Mouse (Mus musculus) myocyte (in vitro differentiated cells): ENCODE data around the gene Cplx3. TPM values are rescaled to one million over a fixed set of nuclear protein-coding genes. Genes with fewer than 3 reads are reported as not detected.

Experiments
- H3K27me3 ChIP-seq: one replicate; pipeline ENCODE4 v1.6.1; 2011; ENCODE audit not compliant: control insufficient read depth, insufficient read depth, insufficient read length
- H3K36me3 ChIP-seq: one replicate; pipeline ENCODE4 v1.6.1; 2011; ENCODE audit not compliant: control insufficient read depth, insufficient read depth
- H3K4me2 ChIP-seq: one replicate; pipeline ENCODE4 v1.6.1; 2011; ENCODE audit warnings: low read depth, control low read depth
- H3K4me3 ChIP-seq: one replicate; pipeline ENCODE4 v1.5.1; 2011; ENCODE audit warnings: mild to moderate bottlenecking, control low read depth, moderate library complexity
- H3K79me2 ChIP-seq: one replicate; pipeline ENCODE4 v1.6.1; 2011; ENCODE audit not compliant: control insufficient read depth, insufficient read depth
- H3ac ChIP-seq: one replicate; pipeline ENCODE4 v1.6.1; 2011; ENCODE audit not compliant: control insufficient read depth, insufficient read length
- CEBPB ChIP-seq: IDR thresholded peaks from 2 replicates; pipeline ENCODE4 v1.6.1; 2011; ENCODE audit warnings: mild to moderate bottlenecking, moderate library complexity; ENCODE audit not compliant: poor library complexity, insufficient read depth, severe bottlenecking
- E2F4 ChIP-seq: IDR thresholded peaks from one replicate; pipeline ENCODE4 v1.6.1; 2011; ENCODE audit warnings: mild to moderate bottlenecking, control low read depth, moderate library complexity; ENCODE audit not compliant: insufficient read depth
- MAX ChIP-seq: IDR thresholded peaks from one replicate; pipeline ENCODE4 v1.6.1; 2011; ENCODE audit warnings: low read depth, mild to moderate bottlenecking, control low read depth
- MYOD1 ChIP-seq, 3 experiments: IDR thresholded peaks; one replicate each; pipeline ENCODE4 v1.6.1; 2011; ENCODE audit warnings: control low read depth in 2 of 3, low read depth in 2 of 3, mild to moderate bottlenecking in 2 of 3, moderate library complexity in 1 of 3; ENCODE audit not compliant: insufficient read length in 2 of 3, control insufficient read depth in 1 of 3
- MYOG ChIP-seq, 3 experiments: IDR thresholded peaks; one replicate each; pipeline ENCODE4 v1.6.1; 2011; ENCODE audit warnings: control low read depth in 2 of 3, low read depth in 2 of 3, mild to moderate bottlenecking in 2 of 3; ENCODE audit not compliant: insufficient read length in 2 of 3, control insufficient read depth in 1 of 3, insufficient read depth in 1 of 3
- POLR2A ChIP-seq: IDR thresholded peaks from one replicate; pipeline ENCODE4 v1.6.1; 2011; ENCODE audit warnings: low read depth, mild to moderate bottlenecking, control low read depth, moderate library complexity; ENCODE audit not compliant: insufficient read length
- POLR2AphosphoS2 ChIP-seq: IDR thresholded peaks from one replicate; pipeline ENCODE4 v1.6.1; 2011; ENCODE audit warnings: low read depth, control low read depth; ENCODE audit not compliant: insufficient read length
- REST ChIP-seq: IDR thresholded peaks from one replicate; pipeline ENCODE4 v1.6.1; 2011; ENCODE audit warnings: mild to moderate bottlenecking, control low read depth, moderate library complexity; ENCODE audit not compliant: insufficient read depth, insufficient read length
- SRF ChIP-seq: IDR thresholded peaks from one replicate; pipeline ENCODE4 v1.6.1; 2011; ENCODE audit warnings: low read depth; ENCODE audit not compliant: control insufficient read depth, insufficient read length
- TCF12 ChIP-seq: IDR thresholded peaks from one replicate; pipeline ENCODE4 v1.6.1; 2011; ENCODE audit warnings: mild to moderate bottlenecking, control low read depth; ENCODE audit not compliant: poor library complexity, insufficient read depth, severe bottlenecking
- TCF3 ChIP-seq: IDR thresholded peaks from one replicate; pipeline ENCODE4 v1.6.1; 2011; ENCODE audit warnings: low read depth, control low read depth; ENCODE audit not compliant: insufficient read length
- USF1 ChIP-seq: IDR thresholded peaks from one replicate; pipeline ENCODE4 v1.6.1; 2011; ENCODE audit warnings: low read depth, mild to moderate bottlenecking, control low read depth, moderate library complexity
- polyA plus RNA-seq: library from polyadenylated mRNA; unstranded; fragments of >200 nt; fragmentation: generic; extraction: Trizol; gene quantifications from one replicate; pipeline ENCODE4 v1.2.1, GENCODE M21; 2012; ENCODE audit warnings: missing spikeins

Gene Cplx3
- polyA plus RNA-seq, 1 experiment = 0.23 TPM

GRCm38 (mm10) chr9:57613975-57614374 is 7.9 kb upstream of the Cplx3 start:
- H3K27me3 ChIP-seq = no peaks in the 10 kb centered on the region

GRCm38 (mm10) chr9:57612587-57612986 is 6.5 kb upstream of the Cplx3 start:
- TF ChIP-seq TCF3 = no peak
- no peak for TF ChIP-seq MYOD1 (IDR thresholded peaks at IDR 0.05; ENCODE audit: control insufficient read depth in 1 of 3, insufficient read length in 2 of 3, low read depth in 2 of 3)
- TF ChIP-seq MYOG (IDR thresholded peaks at IDR 0.05; ENCODE audit: control insufficient read depth in 1 of 3, insufficient read depth in 1 of 3, insufficient read length in 2 of 3, low read depth in 2 of 3) = peak in 1 of 3 experiments; percentile 12
- TF ChIP-seq USF1 = no peak
- no peak for TF ChIP-seq POLR2AphosphoS2
- Histone ChIP-seq H3K36me3 (no peaks in the 10 kb centered on the region), H3K4me2 (no peak overlapping the region)

More at GRCm38 (mm10) chr9:57613975-57614374, 7.9 kb upstream of the Cplx3 start:
- Histone ChIP-seq H3ac (no peak overlapping the region), H3K36me3 (no peaks in the 10 kb centered on the region), H3K4me3 (no peak overlapping the region), H3K79me2 (no peaks in the 10 kb centered on the region), H3K4me2 (no peak overlapping the region)
- TF ChIP-seq TCF3 (no peak), CEBPB (no peak), MYOD1 (IDR thresholded peaks at IDR 0.05; ENCODE audit: control insufficient read depth in 1 of 3, insufficient read length in 2 of 3, low read depth in 2 of 3) (no peak), E2F4 (no peak), POLR2A (no peak)

GRCm38 (mm10) chr9:57610359-57610826 is 4.3 kb upstream of the Cplx3 start:
- Histone ChIP-seq H3K36me3 (no peaks in the 10 kb centered on the region), H3K79me2 (no peaks in the 10 kb centered on the region), H3ac (no peak overlapping the region), H3K4me3 (no peak overlapping the region), H3K27me3 (no peaks in the 10 kb centered on the region), H3K4me2 (no peak overlapping the region)
- TF ChIP-seq POLR2A = no peak
- no peak for TF ChIP-seq POLR2AphosphoS2
- TF ChIP-seq MYOG (IDR thresholded peaks at IDR 0.05; ENCODE audit: control insufficient read depth in 1 of 3, insufficient read depth in 1 of 3, insufficient read length in 2 of 3, low read depth in 2 of 3) = peak in 2 of 3 experiments; percentile 40 to 63
- TF ChIP-seq MYOD1 (IDR thresholded peaks at IDR 0.05; ENCODE audit: control insufficient read depth in 1 of 3, insufficient read length in 2 of 3, low read depth in 2 of 3) = peak in 1 of 3 experiments; percentile 35

More at GRCm38 (mm10) chr9:57612587-57612986, 6.5 kb upstream of the Cplx3 start:
- Histone ChIP-seq H3K79me2 (no peaks in the 10 kb centered on the region), H3ac (no peak overlapping the region), H3K4me3 (no peak overlapping the region), H3K27me3 (no peaks in the 10 kb centered on the region)

- H3K36me3 ChIP-seq = no peaks in the 10 kb centered on the region
- no peak overlapping the region for H3K4me2 ChIP-seq
- no peaks in the 10 kb centered on the region for H3K79me2 ChIP-seq
- H3ac ChIP-seq = no peak overlapping the region
- TF ChIP-seq USF1 (no peak), REST (peak; percentile 83)
- H3K4me3 ChIP-seq = no peak overlapping the region
- H3K27me3 ChIP-seq = no peaks in the 10 kb centered on the region
Measured at GRCm38 (mm10) chr9:57609803-57610202, 3.7 kb upstream of the Cplx3 start.

DNA sequence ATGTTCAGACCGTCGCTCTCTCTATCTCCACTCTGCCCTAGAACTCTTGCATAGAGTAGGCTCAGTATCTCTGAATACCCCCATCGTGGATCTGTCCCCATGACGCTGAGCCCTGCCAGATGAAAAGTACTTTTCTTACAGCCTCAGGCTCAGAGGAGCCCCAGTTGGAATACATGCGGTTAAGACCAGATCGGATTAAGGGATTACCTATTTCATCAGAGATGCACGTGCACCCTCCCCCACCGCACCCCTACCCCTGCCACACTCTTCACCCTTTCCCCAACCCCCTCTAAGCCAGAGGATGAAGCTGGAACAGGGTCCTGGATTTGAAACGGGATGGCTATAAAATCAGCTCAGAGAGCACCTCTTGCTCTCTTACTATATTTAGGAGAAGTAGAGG is 578 bp downstream of the Cplx3 start:
- Histone ChIP-seq H3K4me2 (no peak overlapping the region), H3K27me3 (no peaks in the 10 kb centered on the region), H3ac (no peak overlapping the region), H3K4me3 (no peak overlapping the region), H3K79me2 (no peaks in the 10 kb centered on the region), H3K36me3 (no peaks in the 10 kb centered on the region)
- TF ChIP-seq CEBPB (no peak), TCF12 (no peak), POLR2A (no peak), SRF (no peak), POLR2AphosphoS2 (no peak), MYOG (IDR thresholded peaks at IDR 0.05; ENCODE audit: control insufficient read depth in 1 of 3, insufficient read depth in 1 of 3, insufficient read length in 2 of 3, low read depth in 2 of 3) (no peak), MAX (no peak)

DNA sequence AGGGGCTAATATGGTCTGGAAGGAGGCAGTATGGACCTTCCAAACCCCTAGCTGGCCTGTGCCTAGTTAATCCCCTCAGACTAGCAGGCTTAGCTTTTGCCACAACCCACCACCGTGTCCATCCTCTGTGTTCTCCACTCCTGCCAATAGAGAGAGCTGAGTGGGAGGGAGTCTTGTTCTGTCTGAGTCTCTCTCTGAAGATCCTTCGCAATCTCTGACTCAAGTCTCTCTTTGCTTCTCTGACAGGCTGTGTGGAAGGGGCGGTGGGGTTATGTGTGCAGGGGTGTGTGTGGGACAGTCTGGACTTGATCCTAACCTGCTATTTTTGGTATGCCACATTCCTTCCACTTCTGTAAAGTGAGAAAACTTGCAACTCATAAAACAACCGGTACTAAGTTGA is 1.2 kb downstream of the Cplx3 start:
- no peak overlapping the region for H3ac ChIP-seq
- no peaks in the 10 kb centered on the region for H3K36me3 ChIP-seq
- no peak overlapping the region for H3K4me2 ChIP-seq
- no peaks in the 10 kb centered on the region for H3K27me3 ChIP-seq
- no peak for TF ChIP-seq TCF12
- TF ChIP-seq POLR2AphosphoS2 = no peak
- TF ChIP-seq POLR2A = no peak
- TF ChIP-seq SRF = no peak
- no peak for TF ChIP-seq E2F4
- TF ChIP-seq TCF3 = no peak
- no peak for TF ChIP-seq MYOD1 (IDR thresholded peaks at IDR 0.05; ENCODE audit: control insufficient read depth in 1 of 3, insufficient read length in 2 of 3, low read depth in 2 of 3)
- TF ChIP-seq MYOG (IDR thresholded peaks at IDR 0.05; ENCODE audit: control insufficient read depth in 1 of 3, insufficient read depth in 1 of 3, insufficient read length in 2 of 3, low read depth in 2 of 3) = no peak
- no peak for TF ChIP-seq CEBPB
- TF ChIP-seq REST = no peak
- TF ChIP-seq USF1 = no peak
- TF ChIP-seq MAX = no peak
- H3K4me3 ChIP-seq = no peak overlapping the region
- no peaks in the 10 kb centered on the region for H3K79me2 ChIP-seq
